Mouse (Mus musculus) ZHBTc4 (cell line): ENCODE measurements around the gene Prm3.

ENCODE experiments used
- DNase-seq: peaks from one replicate; pipeline ENCODE4 v3.0.0-alpha.2; 2011; ENCODE audit warnings: low read depth, low spot score

The Prm3 gene

GRCm38 (mm10) chr16:10790702-10791101 lies at the start of gene Prm3:
Gene Prm3 (minus strand): TSS chr16:10790914.
- no peak for DNase-seq

GRCm38 (mm10) chr16:10840018-10840417 lies 49.3 kb upstream of the Prm3 start:
- DNase-seq = no peak

GRCm38 (mm10) chr16:10838487-10839245 lies 48.0 kb upstream of the Prm3 start:
- DNase-seq = no peak

- DNase-seq = no peak
Observed at GRCm38 (mm10) chr16:10837903-10838302, 47.2 kb upstream of the Prm3 start.

GRCm38 (mm10) chr16:10837250-10837649 lies 46.5 kb upstream of the Prm3 start:
- DNase-seq = no peak

GRCm38 (mm10) chr16:10836388-10836787 lies 45.7 kb upstream of the Prm3 start:
- DNase-seq = no peak

- DNase-seq = peak; percentile 94
Observed at GRCm38 (mm10) chr16:10834911-10835587, 44.3 kb upstream of the Prm3 start, which contains the start of gene Rmi2. Gene Rmi2 (plus strand): TSS chr16:10835059.

GRCm38 (mm10) chr16:10834542-10834910 lies 43.8 kb upstream of the Prm3 start:
- DNase-seq = no peak

GRCm38 (mm10) chr16:10828461-10828805 lies 37.7 kb upstream of the Prm3 start:
- no peak for DNase-seq

- no peak for DNase-seq
Observed at GRCm38 (mm10) chr16:10827766-10828460, 37.2 kb upstream of the Prm3 start.

GRCm38 (mm10) chr16:10827269-10827668 lies 36.6 kb upstream of the Prm3 start:
- DNase-seq = no peak

- DNase-seq = no peak
Observed at GRCm38 (mm10) chr16:10825840-10826239, 35.1 kb upstream of the Prm3 start.

GRCm38 (mm10) chr16:10824536-10824935 lies 33.8 kb upstream of the Prm3 start:
- DNase-seq = no peak

GRCm38 (mm10) chr16:10821387-10821786 lies 30.7 kb upstream of the Prm3 start:
- no peak for DNase-seq

- no peak for DNase-seq
Observed at GRCm38 (mm10) chr16:10819966-10820365, 29.3 kb upstream of the Prm3 start.

- DNase-seq = no peak
Observed at GRCm38 (mm10) chr16:10818579-10819135, 27.9 kb upstream of the Prm3 start.

- DNase-seq = peak; percentile 25
Observed at GRCm38 (mm10) chr16:10814864-10815263, 24.1 kb upstream of the Prm3 start.

- no peak for DNase-seq
Observed at GRCm38 (mm10) chr16:10813726-10814125, 23.0 kb upstream of the Prm3 start.

GRCm38 (mm10) chr16:10812865-10813371 lies 22.2 kb upstream of the Prm3 start, which contains the start of gene Gm11172:
Gene Gm11172 (plus strand): TSS chr16:10812915.
- no peak for DNase-seq

GRCm38 (mm10) chr16:10810376-10810775 lies 19.7 kb upstream of the Prm3 start:
- no peak for DNase-seq

- DNase-seq = no peak
Observed at GRCm38 (mm10) chr16:10805789-10806527, 15.2 kb upstream of the Prm3 start, which contains the start of gene Prm1. Gene Prm1 (minus strand): TSS chr16:10805839.
